Comparison of ENCODE assay signal across 17 mouse cellular contexts in genomic region chr4:89753484-89753883, GRCm38 (mm10).
"Had no signal": no experiment of that assay in that cellular context is flagged by ENCODE, and none has a peak within 500 bp of the region (broad histone marks: within the 10 kb centered on the region; RNA-seq: fewer than 3 reads in every experiment).

No protein-coding gene starts in this region.

- H3K4me3 ChIP-seq: lung, embryonic 15.5 days; megakaryocyte, embryonic 14.5 days; midbrain, embryonic 13.5 days; midbrain, embryonic 15.5 days; neural tube, embryonic 12.5 days; stomach, embryonic 15.5 days had no signal

- ATAC-seq: lung, postnatal 0 days; midbrain, embryonic 13.5 days; midbrain, embryonic 15.5 days had no signal

- H3K27ac ChIP-seq: lung, embryonic 15.5 days; macrophage; midbrain, embryonic 13.5 days; midbrain, embryonic 15.5 days; neural tube, embryonic 12.5 days; stomach, embryonic 15.5 days; stomach, postnatal 0 days had no signal

- H3K9ac ChIP-seq: lung, embryonic 15.5 days; midbrain, embryonic 13.5 days; midbrain, embryonic 15.5 days; neural tube, embryonic 12.5 days; stomach, embryonic 15.5 days had no signal

- H3K9me3 ChIP-seq: lung, embryonic 15.5 days; megakaryocyte, embryonic 14.5 days; midbrain, embryonic 13.5 days; midbrain, embryonic 15.5 days; neural tube, embryonic 12.5 days; stomach, embryonic 15.5 days had no signal

- H3K36me3 ChIP-seq: lung, embryonic 15.5 days; midbrain, embryonic 13.5 days; midbrain, embryonic 15.5 days; neural tube, embryonic 12.5 days; stomach, embryonic 15.5 days had no signal

- DNase-seq: lung, adult 2 months; lung, postnatal 14 days; lung, postnatal 36 days; right cerebral cortex, postnatal 14 days; thymus, adult 2 months; thymus, postnatal 25 days; thymus, postnatal 4 days had no signal

- H3K4me1 ChIP-seq: lung, embryonic 15.5 days; megakaryocyte, embryonic 14.5 days; midbrain, embryonic 13.5 days; midbrain, embryonic 15.5 days; neural tube, embryonic 12.5 days; stomach, embryonic 15.5 days had no signal

- H3K4me2 ChIP-seq: lung, embryonic 15.5 days; midbrain, embryonic 11.5 days; midbrain, embryonic 13.5 days; midbrain, embryonic 15.5 days; neural tube, embryonic 12.5 days; stomach, embryonic 15.5 days had no signal

- H3K27me3 ChIP-seq: lung, embryonic 15.5 days; megakaryocyte, embryonic 14.5 days; midbrain, embryonic 13.5 days; midbrain, embryonic 15.5 days; neural tube, embryonic 12.5 days; stomach, embryonic 15.5 days had no signal
